Mouse (Mus musculus): ENCODE results near the gene Selenof. TPM values are rescaled to one million over a fixed set of nuclear protein-coding genes. Genes with fewer than 3 reads are reported as not detected.

Selenof gene
- total and polyA plus RNA-seq, 3 experiments, result 154 to 369 (median 353) TPM

GRCm38 (mm10) chr3:144563916-144564315, 6.2 kb upstream of the Selenof start:
- DNase-seq, result no peak

- DNase-seq, result no peak
Observed at GRCm38 (mm10) chr3:144565212-144565611, 4.9 kb upstream of the Selenof start.

GRCm38 (mm10) chr3:144568861-144569361, 1.2 kb upstream of the Selenof start:
- peak; percentile 25 for DNase-seq

- peak; percentile 69 for DNase-seq
Observed at GRCm38 (mm10) chr3:144569401-144569971, 618 bp upstream of the Selenof start.

- no peak for DNase-seq
Observed at GRCm38 (mm10) chr3:144570816-144571487, 848 bp downstream of the Selenof start.

- DNase-seq, result no peak
Observed at GRCm38 (mm10) chr3:144574256-144574655, 4.2 kb downstream of the Selenof start.

GRCm38 (mm10) chr3:144577366-144578340, 7.5 kb downstream of the Selenof start:
- no peak for DNase-seq

GRCm38 (mm10) chr3:144578921-144579320, 8.8 kb downstream of the Selenof start:
- no peak for DNase-seq

GRCm38 (mm10) chr3:144579796-144580195, 9.7 kb downstream of the Selenof start:
- DNase-seq, result no peak

GRCm38 (mm10) chr3:144580281-144580680, 10.2 kb downstream of the Selenof start:
- no peak for DNase-seq

- no peak for DNase-seq
Observed at GRCm38 (mm10) chr3:144581842-144582241, 11.7 kb downstream of the Selenof start.

GRCm38 (mm10) chr3:144582306-144582705, 12.2 kb downstream of the Selenof start:
- DNase-seq, result no peak

GRCm38 (mm10) chr3:144583789-144584188, 13.7 kb downstream of the Selenof start:
- no peak for DNase-seq

GRCm38 (mm10) chr3:144584789-144585553, 14.9 kb downstream of the Selenof start:
- DNase-seq, result no peak

- DNase-seq, result no peak
Observed at GRCm38 (mm10) chr3:144586731-144587130, 16.6 kb downstream of the Selenof start.

- no peak for DNase-seq
Observed at GRCm38 (mm10) chr3:144589189-144589890, 19.2 kb downstream of the Selenof start.

GRCm38 (mm10) chr3:144592992-144593785, 23.1 kb downstream of the Selenof start:
- DNase-seq, result no peak

GRCm38 (mm10) chr3:144597121-144597520, 27.0 kb downstream of the Selenof start:
- DNase-seq, result no peak

- no peak for DNase-seq
Observed at GRCm38 (mm10) chr3:144597790-144598467, 27.8 kb downstream of the Selenof start.

GRCm38 (mm10) chr3:144602413-144602812, 32.3 kb downstream of the Selenof start:
- no peak for DNase-seq
